Mouse (Mus musculus): ENCODE data around the gene Lrrc17. TPM values are rescaled to one million over a fixed set of nuclear protein-coding genes. Genes with fewer than 3 reads are reported as not detected.
"Not testable (repeated sequence)": the region's sequence is repeated elsewhere in the genome, so short reads cannot be mapped to it uniquely, and the experiment has no call there.

The Lrrc17 gene
- polyA plus RNA-seq, 1 experiment from 2014 or later: 5.7 TPM

DNA sequence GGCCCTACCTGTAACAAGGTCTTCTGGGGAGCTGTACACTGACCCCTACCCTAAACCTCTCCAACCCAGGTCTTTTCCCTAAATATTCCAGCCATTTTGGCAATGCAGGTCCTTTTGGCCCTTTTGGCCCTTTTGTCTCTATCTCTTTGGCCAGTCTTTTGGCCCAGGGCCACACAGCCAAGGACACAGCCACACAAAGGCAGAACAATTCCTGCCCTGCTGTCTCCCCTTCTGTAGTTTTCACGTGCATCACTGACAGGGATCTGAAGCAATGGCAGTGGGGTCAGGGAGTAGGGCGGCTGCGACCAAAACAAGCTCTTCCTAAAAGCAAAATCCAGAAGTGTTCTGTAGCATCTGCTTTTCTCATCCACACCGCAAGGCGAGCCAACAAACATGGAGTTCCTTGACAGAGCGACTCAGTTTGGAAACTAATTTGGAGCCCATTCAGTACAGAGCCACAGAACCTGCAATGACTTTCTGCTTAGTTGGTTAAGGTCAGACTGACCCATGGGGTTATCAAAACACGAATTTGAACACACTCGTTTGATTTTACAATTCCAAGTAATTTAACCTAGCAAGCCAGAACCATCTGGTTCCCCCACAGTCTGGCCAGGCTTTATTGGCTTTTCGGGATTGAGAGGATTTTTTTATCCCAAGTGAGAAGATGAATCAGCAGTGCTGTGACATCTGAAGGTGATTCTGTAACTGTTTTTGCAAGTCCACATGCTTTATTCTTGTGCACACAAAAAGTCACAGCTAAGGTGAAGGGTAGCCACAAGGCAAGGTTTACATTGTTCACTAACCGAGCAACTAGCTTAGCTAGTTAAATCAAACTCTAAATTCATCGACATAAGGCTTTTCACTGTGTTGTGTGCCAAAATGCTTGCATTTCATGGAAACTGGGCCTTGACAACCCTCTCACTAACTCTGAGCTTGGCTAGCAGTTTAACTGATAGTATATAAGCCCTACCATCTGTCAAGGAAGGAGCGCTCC lies 65.2 kb downstream of the Lrrc17 start:
- 66% methylated on average over 12 of the region's 12 CpGs for WGBS
- H3K27ac ChIP-seq (ENCODE audit: low read depth, low read length): no peak overlapping the region

DNA sequence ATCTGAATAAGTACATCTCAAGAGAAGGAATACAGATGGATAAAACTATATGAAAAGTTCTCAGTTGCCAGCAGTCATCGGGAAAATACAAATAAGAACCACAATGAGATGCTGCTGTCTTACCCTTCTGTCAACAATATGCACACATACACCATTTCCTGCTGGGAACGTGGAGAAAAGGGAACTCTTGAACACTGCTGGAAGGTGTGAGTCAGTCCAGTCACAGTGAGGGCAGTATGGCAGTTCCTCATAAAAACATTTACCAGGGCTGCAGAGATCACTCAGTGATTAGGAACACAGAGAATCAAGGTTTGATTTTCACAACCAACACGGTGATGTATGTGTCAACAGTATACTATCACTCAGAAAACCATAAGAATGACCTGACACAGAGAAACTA lies 67.6 kb downstream of the Lrrc17 start:
- WGBS: 80% methylated on average over 3 of the region's 3 CpGs

More for the DNA sequence above, 65.2 kb downstream of the Lrrc17 start:
- Histone ChIP-seq H3K36me3 (ENCODE audit: control insufficient read depth, insufficient read depth, low read length) (no peaks in the 10 kb centered on the region), H3K9me3 (ENCODE audit: control insufficient read depth, low read length) (no peaks in the 10 kb centered on the region), H3K27me3 (replicated peaks; ENCODE audit: control insufficient read depth, insufficient read depth, low read length) (no peaks in the 10 kb centered on the region), H3K9ac (ENCODE audit: low read depth, low read length) (no peak overlapping the region), H3K4me2 (ENCODE audit: low read length) (no peak overlapping the region), H3K4me3 (ENCODE audit: low read length) (no peak overlapping the region), H3K4me1 (ENCODE audit: control insufficient read depth, insufficient read depth, low read depth, low read length) (no peaks in the 10 kb centered on the region)
- no peak for ATAC-seq

DNA sequence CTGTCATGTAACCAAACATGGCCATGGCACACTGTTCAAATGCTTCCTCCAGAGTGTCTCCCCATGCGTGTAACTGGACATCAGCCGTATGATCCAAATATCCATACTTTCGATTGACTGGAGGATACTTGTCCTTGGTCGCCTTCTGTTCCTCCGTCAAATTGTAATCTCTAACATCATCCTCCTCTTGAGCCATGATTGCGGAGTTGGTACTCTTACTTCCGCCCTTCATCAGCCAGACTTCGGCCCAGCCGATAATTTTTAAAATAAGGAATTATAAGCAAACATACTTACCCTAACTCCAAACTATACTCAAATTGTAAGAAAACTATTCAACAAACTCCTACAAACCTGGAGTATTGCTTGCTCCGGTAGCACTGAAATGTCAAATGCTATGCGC lies 70.9 kb downstream of the Lrrc17 start:
- not testable (repeated sequence) for H3K27me3 ChIP-seq (replicated peaks; ENCODE audit: control insufficient read depth, insufficient read depth, low read length); H3K27ac ChIP-seq (ENCODE audit: low read depth, low read length); H3K9me3 ChIP-seq (ENCODE audit: control insufficient read depth, low read length); H3K9ac ChIP-seq (ENCODE audit: low read depth, low read length); ATAC-seq; H3K36me3 ChIP-seq (ENCODE audit: control insufficient read depth, insufficient read depth, low read length); H3K4me1 ChIP-seq (ENCODE audit: control insufficient read depth, insufficient read depth, low read depth, low read length); H3K4me2 ChIP-seq (ENCODE audit: low read length); H3K4me3 ChIP-seq (ENCODE audit: low read length)
- 96% methylated on average over 11 of the region's 11 CpGs for WGBS

More for the DNA sequence above, 67.6 kb downstream of the Lrrc17 start:
- Histone ChIP-seq H3K27me3 (replicated peaks; ENCODE audit: control insufficient read depth, insufficient read depth, low read length) (no peaks in the 10 kb centered on the region), H3K4me2 (ENCODE audit: low read length) (no peak overlapping the region), H3K4me1 (ENCODE audit: control insufficient read depth, insufficient read depth, low read depth, low read length) (no peaks in the 10 kb centered on the region), H3K36me3 (ENCODE audit: control insufficient read depth, insufficient read depth, low read length) (no peaks in the 10 kb centered on the region), H3K9ac (ENCODE audit: low read depth, low read length) (no peak overlapping the region), H3K9me3 (ENCODE audit: control insufficient read depth, low read length) (no peaks in the 10 kb centered on the region), H3K4me3 (ENCODE audit: low read length) (no peak overlapping the region), H3K27ac (ENCODE audit: low read depth, low read length) (no peak overlapping the region)
- no peak for ATAC-seq

DNA sequence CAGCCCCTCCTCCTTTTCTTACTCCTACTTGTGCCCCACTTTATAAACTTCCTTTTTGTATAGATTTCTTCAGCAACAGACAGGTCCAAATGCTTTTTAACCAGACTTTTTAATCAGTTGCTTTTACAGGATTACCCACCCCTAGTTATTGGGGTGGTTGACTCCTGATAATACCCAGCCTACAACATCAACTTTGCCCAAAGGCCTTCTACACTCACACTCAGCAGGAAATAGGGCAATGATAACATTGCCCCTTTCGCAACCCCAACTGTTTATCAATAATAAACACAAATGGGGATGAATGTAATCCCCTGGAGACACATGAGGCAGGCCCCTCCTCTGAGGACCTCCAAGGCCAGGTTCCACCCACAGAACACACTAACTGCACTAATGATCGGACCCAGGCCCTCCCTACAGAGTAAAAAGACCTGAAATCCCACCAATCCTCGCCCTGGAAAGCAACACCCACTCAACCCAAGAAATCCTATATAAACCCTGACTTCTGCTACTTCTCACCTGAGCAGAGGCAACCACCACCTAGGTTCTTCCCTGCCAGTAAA lies 73.2 kb downstream of the Lrrc17 start:
- Histone ChIP-seq H3K4me3 (ENCODE audit: low read length) (no peak overlapping the region), H3K4me1 (ENCODE audit: control insufficient read depth, insufficient read depth, low read depth, low read length) (no peaks in the 10 kb centered on the region), H3K27me3 (replicated peaks; ENCODE audit: control insufficient read depth, insufficient read depth, low read length) (no peaks in the 10 kb centered on the region), H3K9me3 (ENCODE audit: control insufficient read depth, low read length) (no peaks in the 10 kb centered on the region), H3K36me3 (ENCODE audit: control insufficient read depth, insufficient read depth, low read length) (no peaks in the 10 kb centered on the region), H3K9ac (ENCODE audit: low read depth, low read length) (no peak overlapping the region), H3K27ac (ENCODE audit: low read depth, low read length) (no peak overlapping the region), H3K4me2 (ENCODE audit: low read length) (no peak overlapping the region)
- WGBS: 82% methylated on average over 3 of the region's 3 CpGs
- ATAC-seq: no peak

Other genes starting within 250 kb of the Lrrc17 start
- 3.1 and 4.9 TPM in 2 replicates for gene Fgl2, start 170.9 kb upstream of the Lrrc17 start, polyA plus RNA-seq (2015; fragmentation: Nextera tagmentation; extraction: Ambion mirVana)
- 0.75 and 0.76 TPM in 2 replicates for gene Ccdc146, start 118.9 kb upstream of the Lrrc17 start, polyA plus RNA-seq (2015; fragmentation: Nextera tagmentation; extraction: Ambion mirVana)
- gene Fam185a, start 118.6 kb upstream of the Lrrc17 start, polyA plus RNA-seq (2015; fragmentation: Nextera tagmentation; extraction: Ambion mirVana): 9.0 and 10.3 TPM in 2 replicates
- gene Fbxl13, start 102.1 kb downstream of the Lrrc17 start, polyA plus RNA-seq (2015; fragmentation: Nextera tagmentation; extraction: Ambion mirVana): 0.10 and 0.21 TPM in 2 replicates
- 40.5 and 45.3 TPM in 2 replicates for gene Armc10, start 102.3 kb downstream of the Lrrc17 start, polyA plus RNA-seq (2015; fragmentation: Nextera tagmentation; extraction: Ambion mirVana)
- gene Napepld, start 157.8 kb downstream of the Lrrc17 start, polyA plus RNA-seq (2015; fragmentation: Nextera tagmentation; extraction: Ambion mirVana): 2.6 and 2.9 TPM in 2 replicates
- gene Pmpcb, start 193.6 kb downstream of the Lrrc17 start, polyA plus RNA-seq (2015; fragmentation: Nextera tagmentation; extraction: Ambion mirVana): 69.2 and 72.0 TPM in 2 replicates
- 56.6 and 66.3 TPM in 2 replicates for gene Dnajc2, start 241.7 kb downstream of the Lrrc17 start, polyA plus RNA-seq (2015; fragmentation: Nextera tagmentation; extraction: Ambion mirVana)
- 183 and 187 TPM in 2 replicates for gene Psmc2, start 241.7 kb downstream of the Lrrc17 start, polyA plus RNA-seq (2015; fragmentation: Nextera tagmentation; extraction: Ambion mirVana)

All from hindbrain, embryonic 16.5 days (tissue).